Mouse (Mus musculus): ENCODE results near the gene Zc3h14.

DNA sequence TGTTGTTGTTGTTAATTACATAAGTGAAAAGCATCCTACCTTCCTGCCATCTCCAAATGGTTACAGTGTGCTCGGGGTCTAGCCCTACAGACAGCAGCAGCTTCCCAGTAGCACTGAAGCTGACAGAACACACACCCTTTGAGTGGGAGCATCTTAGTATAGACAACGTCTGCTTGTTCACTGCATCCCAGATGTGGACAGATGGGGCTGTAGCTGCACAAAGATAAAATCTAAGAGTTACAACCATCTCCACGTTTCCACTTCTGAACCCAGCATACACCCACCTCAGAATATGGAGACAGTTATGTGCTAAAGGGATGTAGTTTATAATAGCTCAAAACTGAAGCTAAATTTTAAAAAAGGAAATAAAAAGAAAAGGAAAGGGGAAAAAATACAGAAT is 55.5 kb downstream of the Zc3h14 start:
- TF ChIP-seq EP300 (IDR thresholded peaks at IDR 0.05; ENCODE audit: low read depth) (no peak), CTCF (IDR thresholded peaks at IDR 0.05; ENCODE audit: low read depth) (no peak)
